Mouse (Mus musculus) lung, adult 2 months (tissue): ENCODE results near the gene Lrrc32.

ENCODE experiments used
- CTCF ChIP-seq: fragments of 200-500 bp; IDR thresholded peaks from 2 replicates; pipeline ENCODE4 v1.5.1; 2011; ENCODE audit warnings: mild to moderate bottlenecking, low read length, control low read depth; ENCODE audit not compliant: insufficient read depth
- POLR2A ChIP-seq: fragments of 200-500 bp; IDR thresholded peaks from 2 replicates; pipeline ENCODE4 v1.6.1; 2011; ENCODE audit warnings: low read depth, mild to moderate bottlenecking, control low read depth, low read length, borderline replicate concordance; ENCODE audit errors: extremely low read depth

DNA sequence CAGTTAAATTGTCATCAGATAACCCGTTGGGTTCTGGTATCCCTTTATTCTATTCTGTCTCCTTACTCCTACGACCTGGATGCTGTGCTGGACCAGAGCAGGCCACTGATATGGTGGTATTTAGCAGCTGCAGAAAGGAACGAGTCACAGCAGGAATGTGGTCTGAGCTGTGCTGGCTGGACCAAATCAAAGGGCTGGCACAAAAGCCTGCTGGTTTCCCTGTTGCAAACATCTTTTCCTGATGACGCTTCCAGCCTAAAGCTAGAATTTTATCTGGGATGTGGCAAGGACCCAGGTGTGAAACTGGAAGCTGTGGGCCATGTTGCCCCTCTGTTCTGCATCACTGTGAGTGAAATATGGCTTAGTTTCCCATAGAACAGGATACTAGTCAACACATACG lies 8.4 kb downstream of the Lrrc32 start:
- TF ChIP-seq CTCF, result no peak
- no peak for TF ChIP-seq POLR2A
